Mouse (Mus musculus): Measurements from ENCODE around the gene Vmn1r220.
"Not testable (repeated sequence)": the region's sequence is repeated elsewhere in the genome, so short reads cannot be mapped to it uniquely, and the experiment has no call there.

Gene Vmn1r220

DNA sequence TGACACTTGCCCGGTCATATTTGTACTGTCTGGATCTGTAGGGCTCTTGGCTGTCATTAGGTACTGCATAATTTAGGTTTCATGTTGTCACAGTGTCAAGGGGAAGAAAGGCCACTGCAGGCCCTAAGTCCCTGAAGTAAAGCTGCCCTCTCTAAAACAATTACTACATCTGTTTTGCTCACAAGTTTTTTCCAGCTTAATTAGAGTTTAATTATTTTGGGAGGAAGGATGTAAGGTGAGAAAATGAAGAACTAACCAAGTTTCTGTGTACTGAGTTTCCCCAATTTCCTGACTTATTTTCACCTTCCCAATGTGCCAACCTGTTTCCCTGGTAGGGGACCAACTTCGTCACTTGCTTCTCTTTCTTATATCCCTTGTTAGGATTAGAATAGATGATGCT is at the start of gene Vmn1r220:
Vmn1r220 (minus strand) TSS at position 101 of the 400 bp plus-strand sequence.
- no peak for DNase-seq (ENCODE audit: low read depth)

DNA sequence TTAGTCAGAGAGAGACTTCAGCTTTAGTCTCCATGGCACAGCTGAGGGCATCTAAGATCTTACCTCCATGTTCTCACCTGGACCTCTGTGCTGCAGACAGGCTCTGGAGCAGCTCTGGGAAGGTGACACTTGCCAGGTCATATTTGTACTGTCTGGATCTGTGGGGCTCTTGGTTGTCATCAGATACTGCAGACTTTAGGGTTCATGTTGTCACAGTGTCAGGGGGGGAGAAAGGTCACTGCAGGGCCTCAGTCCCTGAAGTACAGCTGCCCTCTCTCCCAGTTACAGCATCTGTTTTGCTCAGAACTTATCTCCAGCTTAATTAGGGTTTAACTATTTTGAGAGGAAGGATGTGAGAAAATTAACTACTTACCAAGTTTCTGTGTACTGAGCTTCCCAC is 48.1 kb upstream of the Vmn1r220 start, which contains the start of gene Vmn1r222:
Vmn1r222 (minus strand) TSS at position 101 of the 400 bp plus-strand sequence.
- not testable (repeated sequence) for DNase-seq (ENCODE audit: low read depth)

DNA sequence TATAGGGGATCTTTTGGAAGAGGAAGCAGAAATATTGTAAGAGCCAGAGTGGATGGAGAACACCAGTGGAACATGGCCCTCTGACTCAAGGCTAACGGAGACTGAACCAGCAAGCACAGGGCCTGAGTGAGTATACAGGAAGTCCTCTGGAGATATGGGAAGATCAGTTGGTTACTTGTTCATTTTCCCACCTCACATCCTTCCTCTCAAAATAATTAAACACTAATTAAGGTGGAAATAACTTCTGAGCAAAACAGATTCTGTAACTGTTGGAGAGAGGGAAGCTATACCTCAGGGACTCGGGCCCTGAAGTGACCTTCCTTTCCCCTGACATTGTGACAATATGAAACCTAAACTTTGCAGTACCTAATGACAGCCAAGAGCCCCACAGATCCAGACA is 26.1 kb upstream of the Vmn1r220 start, which contains the start of gene Vmn1r221:
Vmn1r221 (plus strand) TSS at position 301 of the 400 bp plus-strand sequence.
- DNase-seq (ENCODE audit: low read depth): not testable (repeated sequence)

DNA sequence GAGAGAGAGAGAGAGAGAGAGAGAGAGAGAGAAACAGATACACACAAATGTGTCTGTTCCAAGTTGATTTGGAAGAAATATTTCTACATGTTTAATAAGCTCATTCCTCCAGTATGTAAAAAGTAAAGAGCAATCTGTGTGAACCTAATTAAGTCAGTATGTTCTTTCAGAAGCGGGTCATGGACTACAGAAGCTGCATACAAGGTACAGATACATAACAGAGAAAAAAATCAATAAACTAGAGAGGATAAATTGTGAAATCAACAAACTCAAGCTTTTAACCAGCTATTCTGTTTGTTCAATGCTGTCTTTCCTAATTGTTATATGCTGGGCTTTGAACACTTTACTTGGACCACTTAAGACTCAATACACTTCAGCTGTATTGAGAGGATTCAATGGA is 16.1 kb upstream of the Vmn1r220 start:
- not testable (repeated sequence) for DNase-seq (ENCODE audit: low read depth)

DNA sequence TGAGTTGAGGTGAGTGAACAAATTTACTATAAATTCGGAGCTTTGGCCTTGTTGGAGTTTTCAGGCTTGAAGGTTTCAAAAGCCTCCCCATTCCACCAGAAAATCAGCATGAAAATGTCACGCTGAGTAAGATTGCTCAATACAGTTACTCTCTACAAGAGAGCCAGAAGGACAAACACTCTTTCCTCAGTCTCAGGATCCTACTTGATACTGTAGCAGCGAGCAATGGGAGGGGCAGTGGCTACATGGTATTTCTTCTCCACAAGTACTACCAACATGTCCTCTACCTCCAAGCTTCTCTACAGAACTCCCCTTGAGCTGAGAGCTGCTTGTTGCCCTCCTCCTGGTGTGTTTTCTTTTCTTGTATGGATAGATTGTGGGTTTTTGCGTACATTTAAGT is 21.3 kb downstream of the Vmn1r220 start:
- not testable (repeated sequence) for DNase-seq (ENCODE audit: low read depth)

DNA sequence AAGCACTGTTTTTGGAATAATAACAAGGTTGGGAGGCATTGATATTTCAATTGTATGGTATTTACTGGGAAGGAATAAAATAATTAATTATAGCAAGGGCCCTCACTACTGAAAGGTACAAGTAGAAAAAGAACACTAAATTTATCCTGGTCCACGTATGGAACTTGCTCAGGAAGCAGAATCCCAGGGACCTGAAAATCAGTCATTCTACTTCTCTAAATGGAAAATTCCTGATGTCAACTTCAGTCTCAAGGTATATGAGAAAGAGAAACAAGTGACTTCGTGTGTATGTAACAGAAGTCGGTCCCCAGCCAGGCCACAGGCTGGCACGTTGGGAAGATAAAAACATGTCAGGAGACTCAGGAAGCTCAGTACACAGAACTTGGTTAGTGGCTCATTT is 28.8 kb downstream of the Vmn1r220 start, which contains the start of gene Vmn1r219:
Vmn1r219 (plus strand) TSS at position 301 of the 400 bp plus-strand sequence.
- no peak for DNase-seq (ENCODE audit: low read depth)

DNA sequence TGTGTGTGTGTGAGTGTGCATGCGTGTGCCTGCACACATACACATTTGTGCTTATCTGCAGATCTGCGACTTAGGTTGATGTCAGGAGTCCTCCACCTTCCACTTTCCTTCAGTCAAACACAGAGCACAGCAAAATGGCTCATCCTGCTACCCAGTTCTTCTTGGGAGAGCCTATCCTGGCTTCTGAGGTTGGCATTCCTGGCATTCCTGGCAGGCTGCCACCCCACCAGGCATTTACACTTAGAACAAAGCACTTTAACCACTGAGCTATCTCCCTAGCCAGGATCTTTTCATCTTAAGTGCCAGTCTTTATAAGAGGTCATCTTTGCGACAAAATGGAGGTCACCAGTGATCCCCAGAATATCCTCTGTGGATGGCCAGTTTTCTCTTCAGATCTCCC is 29.9 kb downstream of the Vmn1r220 start:
- DNase-seq (ENCODE audit: low read depth): peak; percentile 5

DNA sequence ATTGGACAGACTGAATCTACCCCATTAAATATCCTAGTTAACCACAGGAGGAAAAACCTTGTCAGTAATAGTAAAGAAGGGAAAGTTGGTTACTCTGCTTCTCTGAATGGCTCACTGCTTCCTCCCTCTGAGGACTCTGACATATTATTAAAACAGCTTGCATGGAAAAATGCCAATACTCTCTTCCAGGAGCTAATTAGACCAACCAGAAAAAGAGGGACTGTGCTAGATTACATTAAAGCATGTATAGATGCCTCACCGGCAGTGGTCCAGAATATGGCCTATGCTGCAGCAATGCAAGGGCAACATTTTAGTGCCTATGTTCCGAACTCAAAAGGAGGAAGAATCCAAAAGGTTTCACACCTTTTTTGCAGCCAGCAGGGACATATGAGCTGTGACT is 48.9 kb downstream of the Vmn1r220 start:
- DNase-seq (ENCODE audit: low read depth): no peak

DNA sequence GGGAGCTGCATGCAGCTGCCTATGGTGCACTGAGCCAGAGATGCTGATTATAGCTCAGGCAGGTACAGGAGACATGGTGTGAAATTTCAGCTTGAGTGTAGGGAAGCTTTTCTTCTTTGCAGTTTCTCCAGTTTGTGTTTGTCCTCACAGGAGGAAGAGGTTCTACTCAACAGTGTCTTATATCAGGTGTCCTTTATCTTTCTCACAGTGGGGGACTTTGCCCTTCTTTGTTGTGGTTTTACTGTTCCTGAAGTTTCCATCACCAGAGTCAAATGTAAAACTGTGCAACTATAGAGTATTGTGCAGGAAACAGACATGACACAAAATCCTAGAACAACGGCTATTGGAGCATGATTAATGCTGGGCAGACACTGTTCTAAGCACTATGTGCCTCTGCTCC is 54.3 kb downstream of the Vmn1r220 start:
- DNase-seq (ENCODE audit: low read depth): no peak

DNA sequence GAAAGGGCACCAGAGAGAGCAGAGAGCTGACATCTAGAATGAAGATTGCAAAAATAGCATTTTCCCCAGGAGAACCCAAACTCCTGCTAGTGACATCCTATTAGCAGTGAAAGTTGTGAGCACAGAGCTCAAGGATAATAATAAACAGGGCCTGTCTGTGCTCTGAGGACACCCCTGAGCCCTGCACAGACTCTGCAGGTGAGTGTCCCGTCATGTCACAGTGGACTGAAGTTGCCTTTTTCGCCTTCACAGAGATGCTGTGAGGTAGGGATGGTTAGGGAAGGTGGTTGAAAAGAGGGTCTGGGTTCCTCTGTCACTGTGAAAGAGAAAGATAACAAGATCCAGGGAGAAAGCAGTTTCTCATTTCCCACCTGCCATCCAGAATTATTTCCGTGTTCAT is 54.7 kb downstream of the Vmn1r220 start, which contains the start of gene Vmn1r218:
Vmn1r218 (plus strand) TSS at position 57 of the 400 bp plus-strand sequence.
- no peak for DNase-seq (ENCODE audit: low read depth)
